In the genomic region with DNA sequence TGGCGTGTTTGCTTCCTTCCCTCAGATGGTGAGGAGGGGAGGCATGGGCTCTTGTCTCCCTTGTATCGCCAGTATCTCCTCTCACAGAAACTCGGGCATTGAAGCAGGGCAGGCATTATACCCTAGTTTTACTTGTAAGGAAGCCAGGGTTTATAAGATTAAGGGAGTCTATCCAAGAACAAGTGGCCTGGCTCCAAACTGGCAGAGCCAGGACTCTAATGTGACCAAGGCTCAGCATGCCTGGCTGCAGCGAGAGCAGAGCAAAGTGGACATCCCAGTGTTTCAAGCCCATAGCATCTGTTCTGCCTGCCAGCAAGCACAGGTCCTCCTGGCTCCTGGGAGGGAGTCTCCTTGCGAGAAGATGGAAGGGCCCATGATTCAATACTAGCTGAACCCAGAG, we compare ENCODE assay signal across 19 mouse cellular contexts.
DNase-seq lines count a peak whose midpoint lies in the region; ATAC-seq lines count a peak whose summit lies in the region.
"Had no signal": no experiment of that assay in that cellular context is flagged by ENCODE, and none has a peak within 500 bp of the region (broad histone marks: within the 10 kb centered on the region; RNA-seq: fewer than 3 reads in every experiment).

No protein-coding gene starts in this region.

- DNase-seq in cerebellum, adult 8-10 months: no peak
- DNase-seq in kidney, adult 18-20 months: peak; percentile 15
- peak; percentile 87 for DNase-seq in adipocyte (ENCODE audit: low spot score)
- DNase-seq in cerebellum, adult 9-11 months: peak; percentile 22
- no peak for DNase-seq in right cerebral cortex, adult 18-20 months
- DNase-seq in gastrocnemius, adult 8-10 months (ENCODE audit: low spot score in 2 of 2): no peak
- DNase-seq: B cell, adult 2 months; gastrocnemius, postnatal 14 days; liver, embryonic 13.5 days; lung, postnatal 36 days; retina, postnatal 1 day; right cerebral cortex, postnatal 4 days; thymus, postnatal 25 days had no signal

- no peak overlapping the region for H3K27ac ChIP-seq in kidney, embryonic 15.5 days
- H3K27ac ChIP-seq: hindbrain, embryonic 13.5 days; limb, embryonic 13.5 days; liver, embryonic 13.5 days; midbrain, embryonic 10.5 days had no signal

- no peak overlapping the region for H3K4me2 ChIP-seq in kidney, embryonic 15.5 days
- H3K4me2 ChIP-seq: hindbrain, embryonic 13.5 days; limb, embryonic 13.5 days; liver, embryonic 13.5 days; lung, embryonic 14.5 days had no signal

- peaks cover 38% of the 10 kb centered on the region for H3K27me3 ChIP-seq in kidney, embryonic 15.5 days

- H3K9me3 ChIP-seq in kidney, embryonic 15.5 days (replicated peaks): no peaks in the 10 kb centered on the region
- H3K9me3 ChIP-seq: hindbrain, embryonic 13.5 days; limb, embryonic 13.5 days; liver, embryonic 13.5 days; midbrain, embryonic 10.5 days had no signal

- peak; percentile 46; the same call in 1 of the 2 replicates for ATAC-seq in cerebellum, adult (ENCODE audit: insufficient number of reproducible peaks, low FRiP score, low TSS enrichment)
- no peak for ATAC-seq in kidney, embryonic 15.5 days (replicated peaks; ENCODE audit: low FRiP score)

- H3K4me1 ChIP-seq in kidney, embryonic 15.5 days: peaks cover 29% of the 10 kb centered on the region

- WGBS in kidney, embryonic 15.5 days: 60% methylated on average over 5 of the region's 5 CpGs

- no peaks in the 10 kb centered on the region for H3K36me3 ChIP-seq in kidney, embryonic 15.5 days
- H3K36me3 ChIP-seq: hindbrain, embryonic 13.5 days; limb, embryonic 13.5 days; liver, embryonic 13.5 days; midbrain, embryonic 10.5 days had no signal

- no peak overlapping the region for H3K9ac ChIP-seq in kidney, embryonic 15.5 days
- H3K9ac ChIP-seq: hindbrain, embryonic 13.5 days; limb, embryonic 13.5 days; liver, embryonic 13.5 days; lung, embryonic 14.5 days had no signal

- H3K4me3 ChIP-seq in kidney, embryonic 15.5 days (replicated peaks): no peak overlapping the region
- H3K4me3 ChIP-seq: hindbrain, embryonic 13.5 days; limb, embryonic 13.5 days; liver, embryonic 13.5 days; midbrain, embryonic 10.5 days had no signal

Comparison
In these comparisons a context has a peak if more than half of its experiments do, and no peak if none do; other contexts are left out.
1. DNase-seq: peak in kidney, adult 18-20 months (single experiment), adipocyte (single experiment) and cerebellum, adult 9-11 months (single experiment); none in cerebellum, adult 8-10 months (single experiment), right cerebral cortex, adult 18-20 months (single experiment) and gastrocnemius, adult 8-10 months (0 of 2).